Mouse (Mus musculus) kidney, embryonic 16.5 days (tissue): ENCODE results near the gene Vezt. TPM values are rescaled to one million over a fixed set of nuclear protein-coding genes. Genes with fewer than 3 reads are reported as not detected.

Source experiments
- ATAC-seq: fragments of 200-750 bp; cut with Nextera tagmentation; 2 replicates; pipeline ENCODE4 v1.8.0; 2017; ENCODE audit warnings: moderate TSS enrichment; ENCODE audit not compliant: low FRiP score, low TSS enrichment
- H3K27ac ChIP-seq: fragments of 300-500 bp; sonication (generic); 2 replicates; pipeline ENCODE4 v1.5.1; 2014; ENCODE audit warnings: low read length
- H3K27me3 ChIP-seq: fragments of 300-500 bp; sonication (generic); 2 replicates; pipeline ENCODE4 v1.6.1; 2014; ENCODE audit warnings: low read length, control low read depth, mixed read lengths; ENCODE audit not compliant: insufficient read depth
- H3K36me3 ChIP-seq: fragments of 300-500 bp; sonication (generic); 2 replicates; pipeline ENCODE4 v1.6.1; 2014; ENCODE audit warnings: low read length, control low read depth, mixed read lengths; ENCODE audit not compliant: insufficient read depth
- H3K4me1 ChIP-seq: fragments of 300-500 bp; sonication (generic); 2 replicates; pipeline ENCODE4 v1.6.1; 2014; ENCODE audit warnings: low read length, control low read depth, mixed read lengths; ENCODE audit not compliant: insufficient read depth
- H3K4me2 ChIP-seq: fragments of 300-500 bp; sonication (generic); replicated peaks from 2 replicates; pipeline ENCODE4 v1.6.1; 2014; ENCODE audit warnings: low read depth, low read length
- H3K4me3 ChIP-seq: fragments of 300-500 bp; sonication (generic); 2 replicates; pipeline ENCODE4 v1.5.1; 2014; ENCODE audit warnings: mild to moderate bottlenecking, low read length
- H3K9ac ChIP-seq: fragments of 300-500 bp; sonication (generic); replicated peaks from 2 replicates; pipeline ENCODE4 v1.6.1; 2014; ENCODE audit warnings: low read length
- H3K9me3 ChIP-seq: fragments of 300-500 bp; sonication (generic); 2 replicates; pipeline ENCODE4 v1.6.1; 2016; ENCODE audit warnings: low read length, control low read depth
- WGBS: fragments of 180-500 bp; shearing (Covaris S2); extraction: QIAGEN DNeasy Blood & Tissue Kit; methylation state at CpG from one replicate; pipeline ENCODE4 v1.1.7; 2014; 5-methylcytosine and 5-hydroxymethylcytosine counted together
- polyA plus RNA-seq: library from polyadenylated mRNA; unstranded; fragments of >200 nt; fragmentation: Nextera tagmentation; extraction: Ambion mirVana; gene quantifications from 2 replicates; pipeline ENCODE4 v1.2.1, GENCODE M21; 2015

Gene Vezt
- polyA plus RNA-seq, 1 experiment from 2014 or later: 24.5 TPM

- ATAC-seq: no peak
- no peaks in the 10 kb centered on the region for H3K9me3 ChIP-seq
Measured at GRCm38 (mm10) chr10:94020587-94020986, 15.0 kb downstream of the Vezt start.

GRCm38 (mm10) chr10:94017455-94017854 is 18.2 kb downstream of the Vezt start:
- H3K27ac ChIP-seq: no peak overlapping the region
- no peak overlapping the region for H3K4me2 ChIP-seq
- H3K4me1 ChIP-seq: peaks cover 12% of the 10 kb centered on the region; the same call in 1 of the 2 replicates
- no peaks in the 10 kb centered on the region for H3K27me3 ChIP-seq
- 62% methylated on average over 8 of the region's 8 CpGs for WGBS
- H3K36me3 ChIP-seq: no peaks in the 10 kb centered on the region
- no peaks in the 10 kb centered on the region for H3K9me3 ChIP-seq
- 0 out of 2 replicates have a peak, but pooled peaks have one; percentile 23 for ATAC-seq
- H3K4me3 ChIP-seq: no peak overlapping the region
- H3K9ac ChIP-seq: no peak overlapping the region

More at GRCm38 (mm10) chr10:94020587-94020986, 15.0 kb downstream of the Vezt start:
- H3K4me3 ChIP-seq: no peak overlapping the region
- 0 out of 2 replicates have a peak, but pooled peaks cover 4% of the 10 kb centered on the region for H3K36me3 ChIP-seq
- H3K27me3 ChIP-seq: no peaks in the 10 kb centered on the region
- H3K9ac ChIP-seq: no peak overlapping the region
- peaks cover 4% of the 10 kb centered on the region; the same call in 1 of the 2 replicates for H3K4me1 ChIP-seq
- WGBS: 76% methylated on average over 5 of the region's 5 CpGs
- no peak overlapping the region for H3K27ac ChIP-seq
- H3K4me2 ChIP-seq: no peak overlapping the region

DNA sequence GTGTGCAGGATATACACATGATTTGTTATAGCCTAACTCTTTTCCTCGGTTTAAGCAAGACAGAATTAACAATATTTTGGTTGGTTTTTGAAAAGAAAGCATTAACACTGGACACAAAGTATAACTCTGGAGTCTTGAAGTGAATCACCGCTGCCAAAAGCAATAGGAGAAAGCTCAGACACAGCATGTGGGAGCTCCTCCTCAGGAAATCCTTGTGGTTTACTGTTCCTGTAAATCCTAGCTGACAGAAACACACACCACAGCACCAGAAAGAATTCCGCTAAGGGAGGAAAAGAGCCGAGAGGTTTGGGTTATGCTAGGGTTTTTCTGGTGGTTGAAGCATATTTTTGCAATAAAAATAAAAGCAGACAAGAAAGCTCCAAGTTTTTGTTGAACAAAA is 21.4 kb downstream of the Vezt start:
- Histone ChIP-seq H3K27me3 (no peaks in the 10 kb centered on the region), H3K27ac (peak overlapping the region; percentile 24; the same call in 1 of the 2 replicates), H3K36me3 (no peaks in the 10 kb centered on the region), H3K4me2 (no peak overlapping the region), H3K4me1 (peaks cover 16% of the 10 kb centered on the region; the same call in 1 of the 2 replicates), H3K9me3 (no peaks in the 10 kb centered on the region), H3K9ac (no peak overlapping the region), H3K4me3 (no peak overlapping the region)
- peak; percentile 70; the same call in 1 of the 2 replicates for ATAC-seq
- WGBS: 32% methylated on average over 4 of the region's 4 CpGs

GRCm38 (mm10) chr10:94013196-94013595 is 22.4 kb downstream of the Vezt start:
- ATAC-seq: no peak
- Histone ChIP-seq H3K27ac (no peak overlapping the region), H3K36me3 (no peaks in the 10 kb centered on the region), H3K9ac (no peak overlapping the region), H3K4me1 (peaks cover 16% of the 10 kb centered on the region; the same call in 1 of the 2 replicates), H3K9me3 (no peaks in the 10 kb centered on the region), H3K4me2 (no peak overlapping the region), H3K27me3 (no peaks in the 10 kb centered on the region), H3K4me3 (no peak overlapping the region)
- WGBS: 62% methylated on average over 3 of the region's 3 CpGs

DNA sequence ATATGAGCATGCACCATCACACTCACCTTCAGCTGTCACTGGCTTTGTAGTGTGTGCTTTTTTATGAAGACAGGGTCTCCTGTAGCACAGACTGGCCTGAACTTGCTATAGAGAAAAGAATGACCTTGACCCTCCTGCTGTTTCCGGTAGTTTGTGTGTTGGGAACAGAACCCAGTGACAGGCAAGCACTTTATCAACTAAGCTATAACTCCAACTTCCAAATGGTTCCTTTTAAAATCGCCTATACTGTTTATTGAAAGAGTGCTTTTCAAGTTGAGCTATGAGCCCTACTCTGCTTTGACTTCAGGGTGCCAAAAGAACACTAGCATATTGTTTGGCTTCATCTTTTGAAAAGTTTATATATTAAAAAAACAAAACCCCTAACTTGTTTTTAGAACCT is 24.6 kb downstream of the Vezt start:
- H3K4me2 ChIP-seq: no peak overlapping the region
- H3K9me3 ChIP-seq: no peaks in the 10 kb centered on the region
- no peak overlapping the region for H3K9ac ChIP-seq
- peaks cover 12% of the 10 kb centered on the region; the same call in 1 of the 2 replicates for H3K4me1 ChIP-seq
- H3K4me3 ChIP-seq: no peak overlapping the region
- 30% methylated on average over 2 of the region's 2 CpGs for WGBS
- H3K27me3 ChIP-seq: no peaks in the 10 kb centered on the region
- ATAC-seq: peak; percentile 27; the same call in 1 of the 2 replicates
- 0 out of 2 replicates have a peak overlapping the region, but pooled peaks have one; percentile 7 for H3K27ac ChIP-seq
- peaks cover 4% of the 10 kb centered on the region; the same call in 1 of the 2 replicates for H3K36me3 ChIP-seq

- H3K9me3 ChIP-seq: no peaks in the 10 kb centered on the region
- H3K27me3 ChIP-seq: no peaks in the 10 kb centered on the region
- no peak overlapping the region for H3K9ac ChIP-seq
- no peak overlapping the region for H3K27ac ChIP-seq
- 76% methylated on average over 3 of the region's 3 CpGs for WGBS
- H3K4me1 ChIP-seq: peaks cover 11% of the 10 kb centered on the region; the same call in 1 of the 2 replicates
- H3K4me2 ChIP-seq: no peak overlapping the region
- ATAC-seq: no peak
- no peak overlapping the region for H3K4me3 ChIP-seq
- H3K36me3 ChIP-seq: peaks cover 7% of the 10 kb centered on the region; the same call in 1 of the 2 replicates
Measured at GRCm38 (mm10) chr10:94009991-94010679, 25.5 kb downstream of the Vezt start.

DNA sequence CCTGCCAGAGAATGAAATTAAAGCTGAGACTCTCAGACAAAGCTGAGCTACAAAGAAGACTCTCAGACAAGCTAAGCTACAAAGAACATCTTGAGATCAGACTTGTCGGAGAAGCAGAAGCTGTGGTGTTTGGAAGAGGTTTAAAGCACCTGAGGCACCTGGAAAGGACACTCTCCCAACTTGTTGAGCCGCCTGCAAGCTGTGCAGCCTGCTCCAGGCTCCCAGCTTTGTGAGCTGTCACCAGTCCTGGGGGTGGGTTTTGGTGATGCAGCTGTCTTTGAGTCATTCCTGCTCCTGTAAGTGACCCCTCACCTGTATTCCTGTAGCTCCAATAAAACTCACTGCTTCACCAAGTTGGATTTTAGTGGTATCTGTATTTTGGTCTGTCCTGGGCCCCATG is 27.3 kb downstream of the Vezt start:
- no peak overlapping the region for H3K4me2 ChIP-seq
- ATAC-seq: no peak
- no peaks in the 10 kb centered on the region for H3K9me3 ChIP-seq
- peaks cover 8% of the 10 kb centered on the region; the same call in 1 of the 2 replicates for H3K36me3 ChIP-seq
- H3K27ac ChIP-seq: no peak overlapping the region
- peaks cover 4% of the 10 kb centered on the region; the same call in 1 of the 2 replicates for H3K4me1 ChIP-seq
- H3K4me3 ChIP-seq: no peak overlapping the region
- no peaks in the 10 kb centered on the region for H3K27me3 ChIP-seq
- H3K9ac ChIP-seq: no peak overlapping the region
- WGBS: 90% methylated on average over 2 of the region's 2 CpGs

DNA sequence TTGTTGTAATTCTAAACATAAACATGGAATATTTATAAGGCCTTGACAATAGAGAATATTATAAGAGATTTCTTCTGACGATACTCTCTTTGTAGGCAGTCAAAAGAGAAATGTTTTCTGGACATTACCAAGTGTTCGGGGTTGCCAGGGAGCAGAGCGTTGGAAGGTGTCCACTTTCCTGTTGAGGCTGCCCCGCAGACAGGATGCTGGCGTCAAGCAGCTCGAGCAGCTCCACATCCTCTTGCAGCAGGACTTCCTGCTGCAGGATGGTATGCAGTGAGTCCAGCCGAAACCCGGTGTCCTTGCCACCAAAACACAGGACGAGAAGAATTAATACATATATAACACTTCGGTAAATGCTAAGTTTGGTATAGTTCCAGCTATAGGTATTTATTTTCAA is 35.4 kb downstream of the Vezt start:
- no peak overlapping the region for H3K27ac ChIP-seq
- no peak overlapping the region for H3K4me2 ChIP-seq
- no peak overlapping the region for H3K4me3 ChIP-seq
- 82% methylated on average over 10 of the region's 10 CpGs for WGBS
- no peaks in the 10 kb centered on the region for H3K27me3 ChIP-seq
- peaks cover 5% of the 10 kb centered on the region for H3K9me3 ChIP-seq
- no peak for ATAC-seq
- no peak overlapping the region for H3K9ac ChIP-seq
- peaks cover 63% of the 10 kb centered on the region for H3K36me3 ChIP-seq
- H3K4me1 ChIP-seq: no peaks in the 10 kb centered on the region

DNA sequence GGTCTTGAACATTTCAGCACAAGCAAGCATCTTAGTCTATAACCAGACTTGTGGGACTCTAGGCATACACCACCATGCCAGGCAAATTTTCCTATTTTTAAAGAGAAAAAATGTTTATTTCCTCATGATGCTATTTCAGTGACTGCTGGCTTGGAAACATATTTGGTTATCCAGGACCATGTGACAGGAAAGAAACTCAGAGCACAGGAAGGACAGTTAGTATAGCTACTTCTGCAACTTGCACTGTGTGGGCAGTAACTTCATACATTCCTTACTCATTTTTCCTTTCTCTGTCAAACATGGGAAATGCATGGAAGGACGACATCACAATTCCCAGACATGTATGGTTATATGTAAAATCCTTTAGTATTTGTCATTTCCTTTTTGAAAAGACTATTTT is 36.3 kb downstream of the Vezt start:
- 75% methylated on average over 1 of the region's 1 CpGs for WGBS
- peaks cover 5% of the 10 kb centered on the region for H3K9me3 ChIP-seq
- H3K27ac ChIP-seq: no peak overlapping the region; the same call in 1 of the 2 replicates
- H3K36me3 ChIP-seq: peaks cover 65% of the 10 kb centered on the region
- no peak for ATAC-seq
- H3K4me1 ChIP-seq: no peaks in the 10 kb centered on the region
- H3K9ac ChIP-seq: no peak overlapping the region
- no peaks in the 10 kb centered on the region for H3K27me3 ChIP-seq
- no peak overlapping the region for H3K4me3 ChIP-seq
- H3K4me2 ChIP-seq: no peak overlapping the region

DNA sequence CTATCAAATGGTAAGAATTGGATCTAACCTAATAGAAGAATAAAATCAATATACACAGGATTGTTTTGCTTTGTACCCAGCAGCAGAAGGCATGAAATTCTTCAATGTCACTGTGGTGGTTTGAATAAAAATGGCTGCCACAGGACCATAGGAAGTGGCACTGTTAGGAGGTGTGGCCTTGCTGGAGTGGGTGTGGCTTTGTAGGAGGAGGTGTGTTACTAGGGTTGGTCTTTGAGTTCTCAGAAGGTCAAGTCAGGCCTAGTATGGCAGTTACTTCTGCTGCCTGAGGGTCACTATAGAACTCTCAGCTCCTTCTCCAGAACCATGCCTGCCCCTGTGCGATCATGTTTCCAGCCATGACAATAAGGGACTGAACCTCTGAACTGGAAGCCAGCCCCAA is 40.5 kb downstream of the Vezt start:
- ATAC-seq: no peak
- H3K27ac ChIP-seq: no peak overlapping the region
- no peaks in the 10 kb centered on the region for H3K27me3 ChIP-seq
- H3K4me1 ChIP-seq: no peaks in the 10 kb centered on the region
- H3K9me3 ChIP-seq: no peaks in the 10 kb centered on the region
- H3K36me3 ChIP-seq: peaks cover 55% of the 10 kb centered on the region
- H3K9ac ChIP-seq: no peak overlapping the region
- WGBS: 87% methylated on average over 1 of the region's 1 CpGs
- H3K4me2 ChIP-seq: no peak overlapping the region
- H3K4me3 ChIP-seq: no peak overlapping the region
